Mouse (Mus musculus) hindbrain, embryonic 16.5 days (tissue): ENCODE measurements at regions not wholly inside any gene's neighbourhood (a gene's known extent, or its start where the extent isn't known, plus 50 kb on each side); places are given as distances from the start of the nearest gene placed in this dataset.

Source experiments
- ATAC-seq: fragments of 200-750 bp; cut with Nextera tagmentation; 2 replicates; pipeline ENCODE4 v1.8.0; 2017; ENCODE audit warnings: moderate TSS enrichment, moderate library complexity
- H3K27ac ChIP-seq: fragments of 300-500 bp; sonication (generic); 2 replicates; pipeline ENCODE4 v1.5.1; 2014; ENCODE audit warnings: low read depth, mild to moderate bottlenecking, control low read depth, low read length, moderate library complexity
- H3K27me3 ChIP-seq: fragments of 300-500 bp; sonication (generic); replicated peaks from 2 replicates; pipeline ENCODE4 v1.6.1; 2014; ENCODE audit warnings: low read length; ENCODE audit not compliant: control insufficient read depth, insufficient read depth
- H3K36me3 ChIP-seq: fragments of 300-500 bp; sonication (generic); 2 replicates; pipeline ENCODE4 v1.6.1; 2014; ENCODE audit warnings: mild to moderate bottlenecking, low read length, moderate library complexity, mixed read lengths; ENCODE audit not compliant: control insufficient read depth, insufficient read depth
- H3K4me1 ChIP-seq: fragments of 300-500 bp; sonication (generic); 2 replicates; pipeline ENCODE4 v1.6.1; 2014; ENCODE audit warnings: low read depth, low read length; ENCODE audit not compliant: control insufficient read depth, insufficient read depth
- H3K4me2 ChIP-seq: fragments of 300-500 bp; sonication (generic); 2 replicates; pipeline ENCODE4 v1.6.1; 2014; ENCODE audit warnings: mild to moderate bottlenecking, low read length, control low read depth, moderate library complexity
- H3K4me3 ChIP-seq: fragments of 300-500 bp; sonication (generic); 2 replicates; pipeline ENCODE4 v1.5.1; 2014; ENCODE audit warnings: mild to moderate bottlenecking, low read length, control low read depth, moderate library complexity
- H3K9ac ChIP-seq: fragments of 300-500 bp; sonication (generic); 2 replicates; pipeline ENCODE4 v1.6.1; 2014; ENCODE audit warnings: low read depth, mild to moderate bottlenecking, control low read depth, low read length, moderate library complexity
- H3K9me3 ChIP-seq: fragments of 300-500 bp; sonication (generic); 2 replicates; pipeline ENCODE4 v1.6.1; 2014; ENCODE audit warnings: mild to moderate bottlenecking, low read length, moderate library complexity; ENCODE audit not compliant: control insufficient read depth
- WGBS: fragments of 180-500 bp; shearing (Covaris S2); extraction: QIAGEN DNeasy Blood & Tissue Kit; methylation state at CpG from one replicate; pipeline ENCODE4 v1.1.7; 2014; 5-methylcytosine and 5-hydroxymethylcytosine counted together

DNA sequence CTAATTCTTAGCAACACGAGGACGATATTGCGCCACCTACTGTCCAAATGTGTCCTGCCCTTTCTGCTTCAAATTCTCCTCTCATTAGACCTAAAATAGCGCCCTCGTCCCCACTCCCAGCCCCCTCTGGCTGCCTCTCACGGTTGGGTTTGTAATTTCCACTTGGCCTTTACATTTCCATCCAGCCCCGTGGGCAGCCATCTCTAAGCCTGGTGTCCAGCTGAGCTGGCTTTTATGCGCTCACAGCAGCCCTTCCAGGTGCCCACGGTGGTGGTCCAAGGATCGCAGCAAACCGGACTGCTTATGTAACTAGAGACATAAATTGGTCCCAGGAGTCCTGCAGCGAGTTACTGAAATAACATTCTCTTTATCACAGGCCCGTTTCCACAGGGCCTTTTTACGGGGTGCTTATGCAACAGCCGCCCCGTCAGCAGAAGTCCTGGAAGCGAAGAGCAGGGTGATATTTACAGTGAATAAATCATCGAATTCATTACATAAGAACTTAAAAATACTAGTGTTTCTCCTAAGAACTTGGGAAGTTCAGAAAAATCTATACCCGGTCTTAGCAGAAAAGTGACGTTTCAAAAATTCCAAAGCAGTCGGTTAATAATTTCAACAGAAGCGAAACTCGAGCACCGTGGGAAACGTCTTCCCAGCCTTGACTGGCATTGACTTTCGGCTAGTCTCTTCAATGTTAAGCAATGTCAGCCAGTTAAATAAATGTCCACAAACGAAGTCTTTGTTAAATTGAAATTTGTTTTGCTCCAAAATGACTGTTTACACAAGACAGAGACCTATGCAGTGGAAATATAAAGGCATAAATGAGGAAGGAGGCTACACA is 57.3 kb upstream of the Cpsf6 start:
- Histone ChIP-seq H3K27ac (no peak overlapping the region), H3K36me3 (no peaks in the 10 kb centered on the region), H3K4me2 (no peak overlapping the region), H3K27me3 (no peaks in the 10 kb centered on the region; the same call in none of the 2 replicates), H3K9ac (no peak overlapping the region), H3K4me1 (peaks cover 4% of the 10 kb centered on the region), H3K9me3 (no peaks in the 10 kb centered on the region; the same call in 1 of the 2 replicates), H3K4me3 (no peak overlapping the region)
- WGBS, result 48% methylated on average over 27 of the region's 27 CpGs
- no peak for ATAC-seq

DNA sequence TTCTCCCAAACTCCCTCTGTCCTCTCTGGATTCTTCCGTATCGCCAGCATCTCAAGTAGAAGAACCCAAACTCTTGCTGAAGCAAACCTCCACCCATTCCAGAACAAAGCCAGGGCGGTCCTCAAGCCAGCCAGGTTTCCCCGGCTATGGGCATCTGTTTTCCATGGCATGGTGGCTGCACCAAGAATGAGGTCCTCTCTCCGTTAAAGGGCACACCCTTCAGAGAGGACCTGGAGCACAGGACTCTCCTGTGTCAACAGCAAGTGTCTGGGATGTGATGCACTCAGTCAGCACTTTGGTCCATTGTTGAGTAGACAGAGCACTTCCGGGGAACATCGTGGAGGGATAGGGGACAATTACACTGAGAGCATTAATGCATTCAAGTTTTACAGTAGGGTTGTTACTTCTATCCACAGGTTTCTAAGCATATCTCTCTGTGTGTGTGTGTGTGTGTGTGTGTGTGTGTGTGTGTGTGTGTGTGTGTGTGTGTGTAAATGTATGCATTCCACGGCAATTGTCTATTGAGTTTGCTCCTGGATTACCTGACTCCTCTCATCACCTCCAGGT is 56.6 kb upstream of the Cpsf6 start:
- 57% methylated on average over 8 of the region's 8 CpGs for WGBS
- no peaks in the 10 kb centered on the region; the same call in 1 of the 2 replicates for H3K9me3 ChIP-seq
- H3K4me2 ChIP-seq, result no peak overlapping the region
- no peak for ATAC-seq
- H3K27me3 ChIP-seq, result no peaks in the 10 kb centered on the region; the same call in none of the 2 replicates
- no peaks in the 10 kb centered on the region for H3K36me3 ChIP-seq
- no peak overlapping the region for H3K27ac ChIP-seq
- H3K4me3 ChIP-seq, result no peak overlapping the region
- H3K4me1 ChIP-seq, result peaks cover 4% of the 10 kb centered on the region
- no peak overlapping the region; the same call in 1 of the 2 replicates for H3K9ac ChIP-seq

DNA sequence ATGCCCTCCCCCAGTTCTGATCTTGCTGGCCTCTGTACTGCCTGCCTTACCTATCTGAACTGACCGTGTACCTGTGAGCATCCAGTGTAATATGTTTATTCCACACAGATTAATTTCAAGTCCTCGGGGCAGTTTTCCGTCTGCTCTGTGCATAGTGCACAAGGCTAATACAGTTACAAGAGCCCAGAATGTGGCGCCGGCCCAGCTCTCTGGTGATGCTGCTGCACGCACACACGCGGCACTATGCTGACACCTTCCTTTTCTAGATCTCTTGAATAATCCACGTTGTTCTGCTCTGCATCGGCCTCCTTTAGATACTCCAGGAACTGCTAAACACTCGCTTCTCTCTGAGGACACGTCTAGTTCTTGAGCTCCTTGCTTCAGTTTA is 55.9 kb upstream of the Cpsf6 start:
- ATAC-seq, result peak; percentile 58
- no peaks in the 10 kb centered on the region; the same call in 1 of the 2 replicates for H3K9me3 ChIP-seq
- H3K4me1 ChIP-seq, result peaks cover 4% of the 10 kb centered on the region
- WGBS, result 41% methylated on average over 12 of the region's 12 CpGs
- no peaks in the 10 kb centered on the region; the same call in none of the 2 replicates for H3K27me3 ChIP-seq
- H3K9ac ChIP-seq, result peak overlapping the region; percentile 36
- peak overlapping the region; percentile 36 for H3K4me3 ChIP-seq
- H3K36me3 ChIP-seq, result no peaks in the 10 kb centered on the region
- peak overlapping the region; percentile 68 for H3K4me2 ChIP-seq
- H3K27ac ChIP-seq, result no peak overlapping the region

GRCm38 (mm10) chr10:117434871-117435733 is 55.3 kb upstream of the Cpsf6 start:
- H3K9ac ChIP-seq, result peak overlapping the region; percentile 51

GRCm38 (mm10) chr10:117434293-117434842 is 54.6 kb upstream of the Cpsf6 start:
- Histone ChIP-seq H3K9ac (no peak overlapping the region), H3K27ac (no peak overlapping the region), H3K4me3 (no peak overlapping the region), H3K27me3 (no peaks in the 10 kb centered on the region; the same call in none of the 2 replicates), H3K9me3 (no peaks in the 10 kb centered on the region), H3K4me2 (no peak overlapping the region), H3K4me1 (peaks cover 4% of the 10 kb centered on the region), H3K36me3 (no peaks in the 10 kb centered on the region)
- ATAC-seq, result no peak
- WGBS, result 96% methylated on average over 8 of the region's 8 CpGs

More at GRCm38 (mm10) chr10:117434871-117435733, 55.3 kb upstream of the Cpsf6 start:
- H3K27ac ChIP-seq, result no peak overlapping the region
- H3K4me2 ChIP-seq, result peak overlapping the region; percentile 68
- no peaks in the 10 kb centered on the region; the same call in none of the 2 replicates for H3K27me3 ChIP-seq
- no peaks in the 10 kb centered on the region for H3K36me3 ChIP-seq
- H3K9me3 ChIP-seq, result no peaks in the 10 kb centered on the region; the same call in 1 of the 2 replicates
- 18% methylated on average over 33 of the region's 33 CpGs for WGBS
- H3K4me3 ChIP-seq, result peak overlapping the region; percentile 36
- peak; percentile 89 for ATAC-seq
- peaks cover 4% of the 10 kb centered on the region for H3K4me1 ChIP-seq

GRCm38 (mm10) chr10:117433547-117434292 is 53.9 kb upstream of the Cpsf6 start:
- peaks cover 4% of the 10 kb centered on the region for H3K4me1 ChIP-seq
- H3K9me3 ChIP-seq, result no peaks in the 10 kb centered on the region
- no peak overlapping the region for H3K4me2 ChIP-seq
- H3K9ac ChIP-seq, result no peak overlapping the region
- H3K36me3 ChIP-seq, result no peaks in the 10 kb centered on the region
- no peak overlapping the region for H3K27ac ChIP-seq
- no peak overlapping the region for H3K4me3 ChIP-seq
- no peaks in the 10 kb centered on the region; the same call in none of the 2 replicates for H3K27me3 ChIP-seq
- no peak for ATAC-seq
- WGBS, result 92% methylated on average over 12 of the region's 12 CpGs

GRCm38 (mm10) chr10:117432871-117433546 is 53.2 kb upstream of the Cpsf6 start:
- Histone ChIP-seq H3K9ac (no peak overlapping the region; the same call in 1 of the 2 replicates), H3K4me1 (peaks cover 4% of the 10 kb centered on the region), H3K4me3 (no peak overlapping the region), H3K27me3 (no peaks in the 10 kb centered on the region; the same call in none of the 2 replicates), H3K36me3 (no peaks in the 10 kb centered on the region), H3K9me3 (no peaks in the 10 kb centered on the region), H3K27ac (no peak overlapping the region), H3K4me2 (no peak overlapping the region; the same call in 1 of the 2 replicates)
- ATAC-seq, result no peak
- 96% methylated on average over 7 of the region's 7 CpGs for WGBS

DNA sequence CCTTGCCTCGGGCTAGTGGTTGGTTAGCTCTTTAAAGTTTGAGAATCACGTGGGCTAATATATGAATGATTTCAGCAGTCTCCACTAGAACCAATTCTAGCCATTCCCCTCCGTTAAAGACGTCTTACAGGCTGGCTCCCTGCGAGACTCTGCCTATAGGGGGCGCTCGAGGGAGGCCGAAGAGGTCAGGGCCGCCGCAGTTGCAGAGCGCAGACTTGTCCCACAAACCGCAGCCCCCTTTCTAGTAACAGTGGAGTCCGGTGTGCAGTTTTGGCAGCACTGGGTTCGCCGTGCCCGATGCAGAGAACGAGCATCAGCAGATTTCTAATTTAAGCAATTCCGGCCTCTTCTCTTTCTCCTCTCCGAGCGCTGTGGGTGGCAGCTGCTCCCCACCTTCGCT is 52.6 kb upstream of the Cpsf6 start:
- peak overlapping the region; percentile 27; the same call in 1 of the 2 replicates for H3K4me3 ChIP-seq
- H3K4me2 ChIP-seq, result peak overlapping the region; percentile 50
- peak; percentile 62; the same call in 1 of the 2 replicates for ATAC-seq
- H3K27ac ChIP-seq, result no peak overlapping the region
- H3K4me1 ChIP-seq, result peaks cover 4% of the 10 kb centered on the region
- H3K36me3 ChIP-seq, result no peaks in the 10 kb centered on the region
- WGBS, result 9% methylated on average over 21 of the region's 21 CpGs
- H3K27me3 ChIP-seq, result no peaks in the 10 kb centered on the region; the same call in none of the 2 replicates
- no peaks in the 10 kb centered on the region for H3K9me3 ChIP-seq
- H3K9ac ChIP-seq, result peak overlapping the region; percentile 23; the same call in 1 of the 2 replicates
